Mouse (Mus musculus) monocyte, adult 2 months (primary cell): ENCODE data around the gene Cabp2.
"Not testable (repeated sequence)": the region's sequence is repeated elsewhere in the genome, so short reads cannot be mapped to it uniquely, and the experiment has no call there.

ENCODE experiments used
- DNase-seq, 2 experiments: peaks; one replicate each; pipeline ENCODE4 v3.0.0; 2022; ENCODE audit warnings: low spot score in 2 of 2, low read depth in 1 of 2

The Cabp2 gene

GRCm38 (mm10) chr19:4055947-4056693 is 25.3 kb upstream of the Cabp2 start:
- DNase-seq = no peak

- no peak for DNase-seq
Observed at GRCm38 (mm10) chr19:4056727-4057126, 24.7 kb upstream of the Cabp2 start.

GRCm38 (mm10) chr19:4057389-4057788 is 24.0 kb upstream of the Cabp2 start:
- DNase-seq = no peak

- DNase-seq = no peak
Observed at GRCm38 (mm10) chr19:4057962-4058361, 23.4 kb upstream of the Cabp2 start.

- no peak for DNase-seq
Observed at GRCm38 (mm10) chr19:4058581-4058980, 22.8 kb upstream of the Cabp2 start.

GRCm38 (mm10) chr19:4059069-4059740 is 22.2 kb upstream of the Cabp2 start, which contains the start of gene Gstp3:
TSS of gene Gstp3 (minus strand) at chr19:4059569.
- DNase-seq = no peak

- not testable (repeated sequence) for DNase-seq
Observed at GRCm38 (mm10) chr19:4060044-4060898, 21.1 kb upstream of the Cabp2 start.

- DNase-seq = no peak
Observed at GRCm38 (mm10) chr19:4060899-4061465, 20.4 kb upstream of the Cabp2 start.

GRCm38 (mm10) chr19:4063357-4063756 is 18.0 kb upstream of the Cabp2 start:
- not testable (repeated sequence) for DNase-seq

GRCm38 (mm10) chr19:4064501-4064900 is 16.9 kb upstream of the Cabp2 start:
- DNase-seq = not testable (repeated sequence)

- no peak for DNase-seq
Observed at GRCm38 (mm10) chr19:4066280-4066679, 15.1 kb upstream of the Cabp2 start.

GRCm38 (mm10) chr19:4066877-4067276 is 14.5 kb upstream of the Cabp2 start:
- no peak for DNase-seq

GRCm38 (mm10) chr19:4068242-4068641 is 13.1 kb upstream of the Cabp2 start:
- DNase-seq = not testable (repeated sequence)

- no peak for DNase-seq
Observed at GRCm38 (mm10) chr19:4068717-4069410, 12.5 kb upstream of the Cabp2 start.

- no peak for DNase-seq
Observed at GRCm38 (mm10) chr19:4070311-4070710, 11.1 kb upstream of the Cabp2 start.

GRCm38 (mm10) chr19:4070756-4071155 is 10.6 kb upstream of the Cabp2 start:
- no peak for DNase-seq

GRCm38 (mm10) chr19:4071406-4071805 is 10.0 kb upstream of the Cabp2 start:
- DNase-seq = no peak

GRCm38 (mm10) chr19:4072706-4073424 is 8.5 kb upstream of the Cabp2 start:
- no peak for DNase-seq

- DNase-seq = no peak
Observed at GRCm38 (mm10) chr19:4075531-4075930, 5.8 kb upstream of the Cabp2 start.

- no peak for DNase-seq
Observed at GRCm38 (mm10) chr19:4079594-4079993, 1.8 kb upstream of the Cabp2 start.
